Mouse (Mus musculus) lung, postnatal 14 days (tissue): Measurements from ENCODE around the gene Sod2.
A peak's percentile ranks its signal among the peaks of the same experiment; 100 is the strongest.
"Not testable (repeated sequence)": the region's sequence is repeated elsewhere in the genome, so short reads cannot be mapped to it uniquely, and the experiment has no call there.

ENCODE experiments used
- DNase-seq: peaks from one replicate; pipeline ENCODE4 v3.0.0; 2021

The Sod2 gene

GRCm38 (mm10) chr17:13013316-13013715 lies 6.7 kb downstream of the Sod2 start:
- no peak for DNase-seq

GRCm38 (mm10) chr17:13036627-13037192 lies 30.1 kb downstream of the Sod2 start:
- DNase-seq: not testable (repeated sequence)

- peak; percentile 45 for DNase-seq
These were observed 37.4 kb downstream of the Sod2 start for GRCm38 (mm10) chr17:13043846-13044673.

- DNase-seq: not testable (repeated sequence)
These were observed 45.6 kb downstream of the Sod2 start, which contains the start of gene Gpr31b for GRCm38 (mm10) chr17:13052124-13052813. Gene Gpr31b, minus strand, starts transcription at chr17:13052296.

- not testable (repeated sequence) for DNase-seq
These were observed 54.2 kb downstream of the Sod2 start, which contains the start of gene Tcp10b for GRCm38 (mm10) chr17:13060804-13061203. Gene Tcp10b, plus strand, starts transcription at chr17:13061104.

- DNase-seq: not testable (repeated sequence)
These were observed 56.2 kb downstream of the Sod2 start for GRCm38 (mm10) chr17:13062882-13063281.

GRCm38 (mm10) chr17:13067864-13068385 lies 61.3 kb downstream of the Sod2 start:
- DNase-seq: not testable (repeated sequence)

- not testable (repeated sequence) for DNase-seq
These were observed 62.6 kb downstream of the Sod2 start for GRCm38 (mm10) chr17:13069227-13069626.
